Comparison of ENCODE assay signal across 8 mouse cellular contexts in the genomic region with DNA sequence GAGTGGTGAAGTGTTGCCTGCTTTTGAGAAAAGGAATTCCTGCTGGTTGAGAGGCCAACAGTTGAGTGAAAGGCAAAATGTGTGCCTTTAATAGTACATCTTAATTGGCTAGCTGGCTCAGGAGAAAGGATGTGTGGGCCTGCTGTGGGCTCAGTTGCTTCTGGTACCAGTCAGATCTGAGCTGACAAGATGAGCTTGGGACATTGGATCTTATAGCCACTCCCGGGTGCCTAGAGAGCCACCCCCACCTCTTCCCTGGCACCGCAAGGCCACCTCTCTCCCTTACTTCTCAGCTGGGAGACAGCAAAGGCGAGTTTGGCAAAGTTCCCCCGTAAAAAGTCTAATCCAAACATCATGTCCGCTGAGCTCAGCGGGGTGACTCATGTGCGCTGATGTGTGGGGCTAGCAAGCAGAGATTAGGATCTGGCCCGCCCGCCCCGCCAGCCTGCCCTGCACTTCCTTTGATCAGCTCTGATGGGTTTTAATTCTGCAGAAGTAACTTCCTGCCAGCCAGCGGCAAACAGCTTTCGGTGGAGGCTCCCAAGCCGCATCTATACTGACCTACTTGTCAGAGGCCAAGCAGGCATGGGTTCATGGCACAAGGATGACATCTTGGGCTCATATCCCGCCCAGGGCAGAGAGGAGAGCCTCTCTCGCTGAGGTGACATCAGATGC. TPM values are rescaled to one million over a fixed set of nuclear protein-coding genes. Genes with fewer than 3 reads are reported as not detected.
DNase-seq lines count a peak whose midpoint lies in the region; ATAC-seq and TF ChIP-seq lines count a peak whose summit lies in the region.

No protein-coding gene starts in this region.

- no peak overlapping the region for H3K9ac ChIP-seq in hindbrain, embryonic 12.5 days
- H3K9ac ChIP-seq in limb, embryonic 11.5 days (ENCODE audit: low read length), result peak overlapping the region; percentile 30; the same call in 1 of the 2 replicates

- peaks cover 18% of the 10 kb centered on the region for H3K4me1 ChIP-seq in E14TG2a.4 (replicated peaks; ENCODE audit: low read depth, low read length)
- peaks cover 6% of the 10 kb centered on the region for H3K4me1 ChIP-seq in hindbrain, embryonic 12.5 days
- H3K4me1 ChIP-seq in limb, embryonic 11.5 days (ENCODE audit: control insufficient read depth, insufficient read depth, low read length), result peaks cover 32% of the 10 kb centered on the region
- peaks cover 29% of the 10 kb centered on the region for H3K4me1 ChIP-seq in midbrain, embryonic 10.5 days

- H3K4me3 ChIP-seq in E14TG2a.4 (replicated peaks; ENCODE audit: low read length), result peak overlapping the region; percentile 65
- no peak overlapping the region for H3K4me3 ChIP-seq in hindbrain, embryonic 12.5 days
- H3K4me3 ChIP-seq in limb, embryonic 11.5 days (ENCODE audit: low read depth, low read length), result 0 out of 2 replicates have a peak overlapping the region, but pooled peaks have one; percentile 1
- H3K4me3 ChIP-seq in midbrain, embryonic 10.5 days, result peak overlapping the region; percentile 34

- peak overlapping the region; percentile 34 for H3K4me2 ChIP-seq in hindbrain, embryonic 12.5 days (replicated peaks)
- peak overlapping the region; percentile 34 for H3K4me2 ChIP-seq in limb, embryonic 11.5 days (ENCODE audit: low read depth, severe bottlenecking)

- ATAC-seq in hindbrain, embryonic 12.5 days (ENCODE audit: low FRiP score), result no peak
- ATAC-seq in limb, embryonic 11.5 days (ENCODE audit: insufficient number of reproducible peaks, low FRiP score, low TSS enrichment, low read depth), result peak; percentile 37; the same call in 1 of the 2 replicates
- ATAC-seq in erythroblast, adult 5-6 weeks (replicated peaks; ENCODE audit: low FRiP score, poor library complexity, severe bottlenecking), result no peak

- 12% methylated on average over 15 of the region's 15 CpGs for WGBS in hindbrain, embryonic 12.5 days
- WGBS in limb, embryonic 11.5 days, result 2% methylated on average over 15 of the region's 15 CpGs
- WGBS in midbrain, embryonic 10.5 days, result 4% methylated on average over 15 of the region's 15 CpGs

- peak; percentile 90 for DNase-seq in adrenal gland, postnatal 14 days
- DNase-seq in frontal cortex, postnatal 36 days (ENCODE audit: low spot score in 2 of 2), result peak; percentile 16 to 28
- peak; percentile 68 for DNase-seq in limb, embryonic 11.5 days (ENCODE audit: low spot score)
- peak; percentile 62 for DNase-seq in midbrain, embryonic 10.5 days (ENCODE audit: low spot score)
- peak; percentile 69 for DNase-seq in skeletal muscle tissue, adult 2 months (ENCODE audit: low read depth, low spot score)

- no peaks in the 10 kb centered on the region for H3K36me3 ChIP-seq in E14TG2a.4 (ENCODE audit: insufficient read depth, low read length)
- no peaks in the 10 kb centered on the region for H3K36me3 ChIP-seq in hindbrain, embryonic 12.5 days
- H3K36me3 ChIP-seq in limb, embryonic 11.5 days (ENCODE audit: control insufficient read depth, insufficient read depth, low read length), result no peaks in the 10 kb centered on the region
- H3K36me3 ChIP-seq in midbrain, embryonic 10.5 days, result no peaks in the 10 kb centered on the region

- H3K9me3 ChIP-seq in E14TG2a.4 (ENCODE audit: low read length), result no peaks in the 10 kb centered on the region
- H3K9me3 ChIP-seq in hindbrain, embryonic 12.5 days (replicated peaks), result no peaks in the 10 kb centered on the region
- no peaks in the 10 kb centered on the region for H3K9me3 ChIP-seq in limb, embryonic 11.5 days (ENCODE audit: control insufficient read depth, low read length)
- no peaks in the 10 kb centered on the region for H3K9me3 ChIP-seq in midbrain, embryonic 10.5 days (replicated peaks)

- H3K27me3 ChIP-seq in E14TG2a.4 (ENCODE audit: insufficient read depth, low read length), result peaks cover 38% of the 10 kb centered on the region
- H3K27me3 ChIP-seq in hindbrain, embryonic 12.5 days, result 0 out of 2 replicates have a peak, but pooled peaks cover 3% of the 10 kb centered on the region
- no peaks in the 10 kb centered on the region for H3K27me3 ChIP-seq in limb, embryonic 11.5 days (ENCODE audit: control insufficient read depth, insufficient read depth, low read length)
- peaks cover 37% of the 10 kb centered on the region for H3K27me3 ChIP-seq in midbrain, embryonic 10.5 days (ENCODE audit: low read depth, poor library complexity, severe bottlenecking)

- no peak overlapping the region for H3K27ac ChIP-seq in hindbrain, embryonic 12.5 days
- H3K27ac ChIP-seq in limb, embryonic 11.5 days (replicated peaks; ENCODE audit: low read depth, low read length), result peak overlapping the region; percentile 55; the same call in 1 of the 2 replicates
- H3K27ac ChIP-seq in midbrain, embryonic 10.5 days (replicated peaks), result peak overlapping the region; percentile 35; the same call in 1 of the 2 replicates

- no peak for TF ChIP-seq CTCF in E14TG2a.4 (conservative IDR thresholded peaks at IDR 0.05; ENCODE audit: low read length)

RNA-seq across cellular contexts. Expression of a gene that starts 38.4 kb away (rescaled TPM):
- 23.7 and 25.8 TPM in 2 replicates for total RNA-seq in adrenal gland, postnatal 14 days (2021)
- polyA plus RNA-seq in hindbrain, embryonic 12.5 days (2016; fragmentation: Nextera tagmentation; extraction: Ambion mirVana), result 57.9 and 59.7 TPM in 2 replicates
- 76.0 and 83.1 TPM in 2 replicates for polyA plus RNA-seq in limb, embryonic 11.5 days (2014; fragmentation: Nextera tagmentation; extraction: Ambion mirVana)
- 34.2 and 34.7 TPM in 2 replicates for polyA plus RNA-seq in midbrain, embryonic 10.5 days (2016; fragmentation: Nextera tagmentation; extraction: Ambion mirVana)
- total RNA-seq in erythroblast, adult 5-6 weeks (2015; ENCODE audit: low replicate concordance), result 8.6 and 10.4 TPM in 2 replicates
- total RNA-seq in erythroblast, adult 5-6 weeks (2017; ENCODE audit: low replicate concordance), result 7.5 and 8.1 TPM in 2 replicates

Comparison
In these comparisons a context has a peak if more than half of its experiments do, and no peak if none do; other contexts are left out.
1. DNase-seq: peak in every context shown above with its lines; median percentile 90 in adrenal gland, postnatal 14 days; 69 in skeletal muscle tissue, adult 2 months; 68 in limb, embryonic 11.5 days; 62 in midbrain, embryonic 10.5 days; 22 in frontal cortex, postnatal 36 days.